Mouse (Mus musculus): ENCODE measurements around the gene Traip. TPM values are rescaled to one million over a fixed set of nuclear protein-coding genes. Genes with fewer than 3 reads are reported as not detected.

Traip gene
- polyA plus RNA-seq, 2 experiments: 7.4 to 18.1 TPM

DNA sequence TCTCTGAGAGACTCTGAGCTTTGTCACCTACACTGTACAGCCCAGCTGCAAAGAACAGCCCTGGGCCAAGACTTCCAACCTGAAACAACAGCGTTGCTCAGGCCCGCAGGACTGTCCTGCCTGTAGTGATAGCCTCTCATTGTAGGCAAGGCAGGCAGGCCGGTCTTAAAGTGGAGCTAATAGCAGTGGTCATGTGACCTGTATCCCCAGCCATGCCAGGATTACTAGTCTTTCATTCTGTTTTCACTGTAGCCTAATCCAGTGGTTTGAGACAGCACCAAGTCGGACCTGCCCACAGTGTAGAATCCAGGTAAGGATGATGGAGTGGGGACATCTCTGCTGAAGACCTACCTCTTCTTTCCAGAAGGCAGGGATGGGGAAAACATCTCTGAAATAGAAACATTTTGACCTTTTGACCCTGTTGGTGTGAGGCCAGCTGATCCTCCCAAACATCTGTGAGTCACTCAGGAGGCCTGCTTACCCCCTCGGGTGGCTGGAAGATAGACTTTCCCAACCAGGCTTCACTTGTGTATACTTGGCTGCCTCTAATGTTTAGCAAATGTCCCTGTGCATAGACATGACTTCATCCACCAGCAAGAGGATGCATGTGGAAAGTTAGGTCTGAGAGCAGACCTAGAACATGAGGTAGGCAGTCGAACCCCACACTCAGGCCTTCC, 5.8 kb downstream of the Traip start:
- Histone ChIP-seq H3K9me3 (ENCODE audit: control insufficient read depth, low read length) (no peaks in the 10 kb centered on the region), H3K27ac (no peak overlapping the region), H3K4me3 (ENCODE audit: insufficient read depth in 1 of 2, low read depth in 2 of 2, low read length in 2 of 2) (no peak overlapping the region), H3K4me2 (ENCODE audit: low read depth) (no peak overlapping the region), H3K27me3 (ENCODE audit: control insufficient read depth, insufficient read depth, low read length) (no peaks in the 10 kb centered on the region), H3K4me1 (replicated peaks; ENCODE audit: control insufficient read depth in 2 of 2, insufficient read depth in 2 of 2, low read length in 1 of 2) (peaks cover 3 to 8% of the 10 kb centered on the region in 2 experiments; a peak in 3 of 4 replicates), H3K9ac (replicated peaks) (no peak overlapping the region), H3K36me3 (replicated peaks; ENCODE audit: control insufficient read depth, insufficient read depth, low read depth) (peaks cover 28% of the 10 kb centered on the region)
- no peak for TF ChIP-seq CTCF (IDR thresholded peaks at IDR 0.05; ENCODE audit: low read depth)
- TF ChIP-seq EP300 (IDR thresholded peaks at IDR 0.05; ENCODE audit: low read depth): no peak
- WGBS (ENCODE audit: insufficient replicate concordance): 78% methylated on average over 6 of the region's 6 CpGs
- ATAC-seq (ENCODE audit: insufficient read depth) (no peak), DNase-seq (ENCODE audit: low read depth in 3 of 3, low spot score in 3 of 3) (no peak)

DNA sequence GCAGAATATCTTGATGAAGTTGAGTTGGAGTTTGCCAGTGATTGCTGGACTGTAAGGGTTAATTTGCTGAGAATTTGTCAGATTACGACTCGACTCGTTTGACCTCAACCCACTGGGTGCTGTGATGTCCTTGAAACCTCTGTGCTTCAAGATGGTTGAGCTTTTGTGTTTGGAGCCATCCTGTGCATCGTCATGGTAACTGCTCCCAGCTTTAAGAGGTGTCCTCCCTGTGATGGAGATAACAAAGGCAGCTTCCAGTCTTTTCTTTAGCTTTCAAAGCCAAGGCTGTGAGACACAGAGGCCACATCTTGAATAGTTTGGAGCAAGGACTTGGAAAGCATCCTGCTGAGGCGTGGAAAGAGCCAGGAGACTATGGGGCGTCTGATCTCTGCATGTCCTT, 7.2 kb downstream of the Traip start:
- no peak overlapping the region for H3K4me2 ChIP-seq (ENCODE audit: low read depth)
- H3K27ac ChIP-seq: no peak overlapping the region
- 61% methylated on average over 6 of the region's 6 CpGs for WGBS (ENCODE audit: insufficient replicate concordance)
- no peaks in the 10 kb centered on the region for H3K27me3 ChIP-seq (ENCODE audit: control insufficient read depth, insufficient read depth, low read length)
- peaks cover 42% of the 10 kb centered on the region for H3K36me3 ChIP-seq (replicated peaks; ENCODE audit: control insufficient read depth, insufficient read depth, low read depth)
- no peak for DNase-seq (ENCODE audit: low read depth in 3 of 3, low spot score in 3 of 3)
- no peak overlapping the region for H3K9ac ChIP-seq (replicated peaks)
- H3K4me3 ChIP-seq (ENCODE audit: insufficient read depth in 1 of 2, low read depth in 2 of 2, low read length in 2 of 2): no peak overlapping the region
- TF ChIP-seq CTCF (IDR thresholded peaks at IDR 0.05; ENCODE audit: low read depth): no peak
- no peak for TF ChIP-seq EP300 (IDR thresholded peaks at IDR 0.05; ENCODE audit: low read depth)
- no peaks in the 10 kb centered on the region for H3K9me3 ChIP-seq (ENCODE audit: control insufficient read depth, low read length)
- no peak for ATAC-seq (ENCODE audit: insufficient read depth)
- H3K4me1 ChIP-seq (replicated peaks; ENCODE audit: control insufficient read depth in 2 of 2, insufficient read depth in 2 of 2, low read length in 1 of 2): peaks cover 0 to 3% of the 10 kb centered on the region in 2 experiments; a peak in 2 of 4 replicates

DNA sequence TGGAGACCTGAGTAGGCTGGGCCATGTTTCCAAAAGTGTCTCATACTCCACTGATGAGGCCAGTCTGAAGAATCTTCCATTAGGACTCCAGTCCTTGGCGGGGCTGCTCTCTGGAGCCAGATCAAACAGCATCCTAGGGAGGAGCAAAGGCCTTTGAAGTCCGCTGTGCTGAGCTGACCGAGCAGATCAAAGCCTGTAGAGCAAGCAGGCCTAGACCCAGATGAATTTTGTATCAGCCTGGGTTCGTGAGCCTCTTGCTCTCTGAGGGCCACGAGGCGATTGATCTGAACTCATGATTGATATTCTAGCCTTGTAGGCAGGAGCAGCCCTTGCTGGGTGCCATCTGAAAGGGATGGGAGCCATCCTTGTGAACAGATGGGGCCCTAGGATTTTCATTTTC, 10.0 kb downstream of the Traip start:
- WGBS (ENCODE audit: insufficient replicate concordance): 80% methylated on average over 6 of the region's 6 CpGs
- H3K4me3 ChIP-seq (ENCODE audit: insufficient read depth in 1 of 2, low read depth in 2 of 2, low read length in 2 of 2): no peak overlapping the region
- no peaks in the 10 kb centered on the region for H3K27me3 ChIP-seq (ENCODE audit: control insufficient read depth, insufficient read depth, low read length)
- DNase-seq (ENCODE audit: low read depth in 3 of 3, low spot score in 3 of 3) (no peak), ATAC-seq (ENCODE audit: insufficient read depth) (no peak)
- H3K9me3 ChIP-seq (ENCODE audit: control insufficient read depth, low read length): no peaks in the 10 kb centered on the region
- H3K4me2 ChIP-seq (ENCODE audit: low read depth): no peak overlapping the region
- H3K9ac ChIP-seq (replicated peaks): no peak overlapping the region
- H3K36me3 ChIP-seq (replicated peaks; ENCODE audit: control insufficient read depth, insufficient read depth, low read depth): peaks cover 46% of the 10 kb centered on the region
- no peak overlapping the region for H3K27ac ChIP-seq
- TF ChIP-seq CTCF (IDR thresholded peaks at IDR 0.05; ENCODE audit: low read depth): no peak
- no peak for TF ChIP-seq EP300 (IDR thresholded peaks at IDR 0.05; ENCODE audit: low read depth)
- H3K4me1 ChIP-seq (replicated peaks; ENCODE audit: control insufficient read depth in 2 of 2, insufficient read depth in 2 of 2, low read length in 1 of 2): peaks cover 0 to 4% of the 10 kb centered on the region in 2 experiments; a peak in 1 of 4 replicates

DNA sequence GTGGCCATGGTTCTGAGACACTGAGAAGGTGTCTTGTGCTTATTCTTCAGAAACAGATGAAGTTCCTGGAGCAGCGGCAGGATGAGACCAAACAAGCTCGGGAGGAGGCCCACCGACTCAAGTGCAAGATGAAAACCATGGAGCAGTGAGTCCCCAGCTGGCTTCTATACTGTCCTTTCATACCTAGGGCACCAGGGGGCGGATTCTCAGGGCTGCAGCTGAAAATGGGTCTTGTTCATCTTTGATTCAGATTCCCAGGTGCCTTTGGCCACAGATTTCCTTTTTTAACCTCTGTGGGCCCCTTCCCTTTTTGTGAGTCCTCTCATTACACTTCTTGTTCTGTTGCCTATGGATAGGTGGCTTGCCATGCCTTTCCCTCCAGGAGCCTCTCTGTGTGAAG, 11.0 kb downstream of the Traip start:
- TF ChIP-seq CTCF (IDR thresholded peaks at IDR 0.05; ENCODE audit: low read depth) (peak; percentile 51), EP300 (IDR thresholded peaks at IDR 0.05; ENCODE audit: low read depth) (no peak)
- no peak overlapping the region for H3K4me2 ChIP-seq (ENCODE audit: low read depth)
- ATAC-seq (ENCODE audit: insufficient read depth) (no peak), DNase-seq (ENCODE audit: low read depth in 3 of 3, low spot score in 3 of 3) (no peak)
- WGBS (ENCODE audit: insufficient replicate concordance): 61% methylated on average over 4 of the region's 4 CpGs
- H3K27ac ChIP-seq: no peak overlapping the region
- peaks cover 46% of the 10 kb centered on the region for H3K36me3 ChIP-seq (replicated peaks; ENCODE audit: control insufficient read depth, insufficient read depth, low read depth)
- H3K9ac ChIP-seq (replicated peaks): no peak overlapping the region
- peaks cover 0 to 4% of the 10 kb centered on the region in 2 experiments; a peak in 1 of 4 replicates for H3K4me1 ChIP-seq (replicated peaks; ENCODE audit: control insufficient read depth in 2 of 2, insufficient read depth in 2 of 2, low read length in 1 of 2)
- no peaks in the 10 kb centered on the region for H3K27me3 ChIP-seq (ENCODE audit: control insufficient read depth, insufficient read depth, low read length)
- H3K9me3 ChIP-seq (ENCODE audit: control insufficient read depth, low read length): no peaks in the 10 kb centered on the region
- H3K4me3 ChIP-seq (ENCODE audit: insufficient read depth in 1 of 2, low read depth in 2 of 2, low read length in 2 of 2): no peak overlapping the region

DNA sequence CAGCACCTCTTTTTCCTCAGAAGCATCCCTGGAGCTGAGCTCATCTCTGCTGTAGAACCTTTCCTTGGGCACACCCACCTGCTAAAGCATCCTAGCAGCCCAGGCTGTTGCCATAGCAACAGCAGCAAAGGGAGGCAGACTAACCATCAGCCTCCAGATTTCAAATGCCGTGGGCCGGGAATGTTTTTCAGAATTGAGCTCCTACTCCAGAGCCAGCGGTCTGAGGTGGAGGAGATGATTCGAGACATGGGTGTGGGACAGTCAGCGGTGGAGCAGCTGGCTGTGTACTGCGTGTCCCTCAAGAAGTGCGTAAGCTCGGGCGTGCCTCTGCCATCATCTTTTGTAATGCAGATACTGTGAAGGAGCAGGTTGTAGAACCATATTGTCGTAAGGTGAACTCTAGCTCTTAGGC, 11.4 kb downstream of the Traip start:
- no peak for DNase-seq (ENCODE audit: low read depth in 3 of 3, low spot score in 3 of 3)
- ATAC-seq (ENCODE audit: insufficient read depth): no peak
- no peaks in the 10 kb centered on the region for H3K9me3 ChIP-seq (ENCODE audit: control insufficient read depth, low read length)
- H3K4me1 ChIP-seq (replicated peaks; ENCODE audit: control insufficient read depth in 2 of 2, insufficient read depth in 2 of 2, low read length in 1 of 2): peaks cover 0 to 4% of the 10 kb centered on the region in 2 experiments; a peak in 1 of 4 replicates
- H3K4me3 ChIP-seq (ENCODE audit: insufficient read depth in 1 of 2, low read depth in 2 of 2, low read length in 2 of 2): no peak overlapping the region
- 91% methylated on average over 10 of the region's 10 CpGs for WGBS (ENCODE audit: insufficient replicate concordance)
- no peak overlapping the region for H3K4me2 ChIP-seq (ENCODE audit: low read depth)
- TF ChIP-seq CTCF (IDR thresholded peaks at IDR 0.05; ENCODE audit: low read depth): no peak
- no peak for TF ChIP-seq EP300 (IDR thresholded peaks at IDR 0.05; ENCODE audit: low read depth)
- H3K27me3 ChIP-seq (ENCODE audit: control insufficient read depth, insufficient read depth, low read length): no peaks in the 10 kb centered on the region
- H3K36me3 ChIP-seq (replicated peaks; ENCODE audit: control insufficient read depth, insufficient read depth, low read depth): peaks cover 46% of the 10 kb centered on the region
- H3K27ac ChIP-seq: no peak overlapping the region
- no peak overlapping the region for H3K9ac ChIP-seq (replicated peaks)
